Mouse (Mus musculus) small intestine, adult 2 months (tissue): ENCODE results near the gene Myl4.

Experiments used
- CTCF ChIP-seq: fragments of 200-500 bp; IDR thresholded peaks from 2 replicates; pipeline ENCODE4 v1.5.1; 2012; ENCODE audit warnings: low read depth, mild to moderate bottlenecking, control low read depth, inconsistent platforms, low read length, moderate library complexity, mixed read lengths; ENCODE audit not compliant: insufficient replicate concordance, insufficient read length; ENCODE audit errors: extremely low read depth
- POLR2A ChIP-seq: fragments of 200-500 bp; IDR thresholded peaks from 2 replicates; pipeline ENCODE4 v1.6.1; 2012; ENCODE audit warnings: low read depth, mild to moderate bottlenecking, control low read depth, inconsistent platforms, low read length, moderate library complexity

DNA sequence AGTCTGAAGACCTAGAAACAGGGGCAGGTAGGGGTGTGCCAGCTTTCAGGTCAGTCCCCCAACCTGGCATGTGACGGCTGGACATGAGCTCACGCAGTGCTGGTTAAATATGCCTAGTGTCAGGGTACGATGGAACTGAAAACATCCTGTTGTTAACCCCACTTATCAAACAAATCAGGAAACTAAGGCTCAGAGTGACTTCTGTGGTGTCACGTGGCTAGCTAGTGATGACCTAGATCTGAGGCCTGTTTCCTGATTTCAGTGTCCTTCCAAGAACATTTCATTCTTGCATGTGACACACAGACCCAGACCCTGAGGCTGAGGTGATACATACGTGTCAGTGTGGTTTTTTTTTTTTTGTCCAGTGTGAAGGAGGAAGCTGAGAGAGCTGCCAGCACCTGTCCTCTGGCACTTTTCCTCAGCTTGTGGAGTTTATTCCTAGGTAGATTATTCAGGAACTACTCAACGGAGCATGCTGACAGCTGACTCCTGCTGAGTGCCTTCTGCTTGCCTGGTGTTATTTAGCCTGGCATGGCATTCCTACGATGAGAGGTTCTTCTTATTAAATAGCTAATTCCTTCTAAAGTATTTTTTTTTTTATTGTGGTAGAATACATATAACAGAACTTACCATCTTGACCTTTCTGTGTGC is 79.8 kb downstream of the Myl4 start:
- TF ChIP-seq POLR2A, result no peak
- TF ChIP-seq CTCF, result no peak
